Mouse (Mus musculus) CH12.LX (cell line): ENCODE results near the gene Hspb7. TPM values are rescaled to one million over a fixed set of nuclear protein-coding genes. Genes with fewer than 3 reads are reported as not detected.

Source experiments
- DNase-seq: peaks from one replicate; pipeline ENCODE4 v3.0.0-alpha.2; 2013; ENCODE audit errors: extremely low read depth
- H3K27ac ChIP-seq: 2 replicates; pipeline ENCODE4 v1.5.1; 2012; ENCODE audit warnings: low read depth, mild to moderate bottlenecking, control low read depth, moderate library complexity; ENCODE audit not compliant: insufficient read depth
- H3K27me3 ChIP-seq: replicated peaks from 2 replicates; pipeline ENCODE3; 2012; ENCODE audit warnings: inconsistent platforms
- H3K36me3 ChIP-seq, 2 experiments: replicated peaks in 1 of 2; 2 replicates each; pipeline versions ENCODE3 to v1.6.1; 2012; ENCODE audit warnings: inconsistent platforms in 1 of 2, low read length in 1 of 2, mild to moderate bottlenecking in 1 of 2, mixed read lengths in 1 of 2, moderate library complexity in 1 of 2; ENCODE audit not compliant: control insufficient read depth in 1 of 2, insufficient read depth in 1 of 2
- H3K4me1 ChIP-seq, 2 experiments: 2 replicates each; pipeline ENCODE4 v1.6.1; 2012; ENCODE audit warnings: inconsistent platforms in 1 of 2, moderate library complexity in 1 of 2; ENCODE audit not compliant: insufficient read depth in 2 of 2, control insufficient read depth in 1 of 2
- H3K4me2 ChIP-seq: 2 replicates; pipeline ENCODE4 v1.6.1; 2012; ENCODE audit warnings: low read depth, mild to moderate bottlenecking, control low read depth; ENCODE audit not compliant: poor library complexity, insufficient read depth, severe bottlenecking
- H3K4me3 ChIP-seq, 3 experiments: fragments of 150-350 bp in 1 of 3; sonication (generic) in 1 of 3; replicated peaks in 1 of 3; 2 replicates each; pipeline versions ENCODE3 to v1.5.1; 2011 to 2012; ENCODE audit warnings: low read depth in 2 of 3, low read length in 2 of 3, mild to moderate bottlenecking in 2 of 3, moderate library complexity in 2 of 3, control low read depth in 1 of 3, improper control_type of control experiment in 1 of 3, inconsistent platforms in 1 of 3, mixed read lengths in 1 of 3; ENCODE audit not compliant: poor library complexity in 1 of 3
- H3K79me2 ChIP-seq: replicated peaks from 2 replicates; pipeline ENCODE4 v1.6.1; 2012; ENCODE audit warnings: mild to moderate bottlenecking, moderate library complexity; ENCODE audit not compliant: control insufficient read depth, poor library complexity, insufficient read depth, severe bottlenecking; ENCODE audit errors: extremely low read depth
- H3K9ac ChIP-seq: 2 replicates; pipeline ENCODE4 v1.6.1; 2012; ENCODE audit warnings: low read depth, mild to moderate bottlenecking, control low read depth, moderate library complexity; ENCODE audit not compliant: insufficient read depth
- H3K9me3 ChIP-seq: replicated peaks from 2 replicates; pipeline ENCODE3; 2012; ENCODE audit warnings: low read length, inconsistent platforms, mixed read lengths
- BHLHE40 ChIP-seq: IDR thresholded peaks from 2 replicates; pipeline ENCODE4 v1.6.1; 2011; ENCODE audit warnings: mild to moderate bottlenecking, low read depth, low read length, improper control_type of control experiment
- CHD1 ChIP-seq: IDR thresholded peaks from 2 replicates; pipeline ENCODE4 v1.6.1; 2012; ENCODE audit warnings: low read depth, low read length, improper control_type of control experiment, inconsistent platforms
- CHD2 ChIP-seq: IDR thresholded peaks from 2 replicates; pipeline ENCODE4 v1.6.1; 2011; ENCODE audit warnings: low read length, improper control_type of control experiment
- CTCF ChIP-seq, 2 experiments: IDR thresholded peaks in 1 of 2; conservative IDR thresholded peaks in 1 of 2; 2 replicates each; pipeline ENCODE4 v1.5.1; 2011 to 2012; ENCODE audit warnings: low read depth in 2 of 2, low read length in 2 of 2, improper control_type of control experiment in 1 of 2, inconsistent platforms in 1 of 2, mild to moderate bottlenecking in 1 of 2, moderate library complexity in 1 of 2
- ETS1 ChIP-seq: conservative IDR thresholded peaks from 2 replicates; pipeline ENCODE4 v1.6.1; 2012; ENCODE audit warnings: low read depth, mild to moderate bottlenecking, inconsistent platforms, low read length, improper control_type of control experiment, moderate library complexity
- GABPA ChIP-seq: IDR thresholded peaks from 2 replicates; pipeline ENCODE4 v1.6.1; 2012; ENCODE audit warnings: low read depth, low read length, improper control_type of control experiment, inconsistent platforms; ENCODE audit not compliant: insufficient replicate concordance
- JUN ChIP-seq: IDR thresholded peaks from 2 replicates; pipeline ENCODE4 v1.6.1; 2011; ENCODE audit warnings: low read depth, mild to moderate bottlenecking, low read length, improper control_type of control experiment, moderate library complexity; ENCODE audit not compliant: insufficient read depth
- JUND ChIP-seq: conservative IDR thresholded peaks from 2 replicates; pipeline ENCODE4 v1.6.1; 2011; ENCODE audit warnings: low read depth, low read length, improper control_type of control experiment
- MAFK ChIP-seq: IDR thresholded peaks from 2 replicates; pipeline ENCODE4 v1.6.1; 2011; ENCODE audit warnings: low read length, improper control_type of control experiment; ENCODE audit not compliant: insufficient replicate concordance
- MEF2A ChIP-seq: IDR thresholded peaks from 2 replicates; pipeline ENCODE4 v1.6.1; 2014; ENCODE audit warnings: low read depth, mild to moderate bottlenecking, inconsistent platforms, low read length, improper control_type of control experiment, borderline replicate concordance
- POLR2A ChIP-seq: IDR thresholded peaks from 2 replicates; pipeline ENCODE4 v1.6.1; 2011; ENCODE audit warnings: low read depth, mild to moderate bottlenecking, improper control_type of control experiment, low read length
- RAD21 ChIP-seq: IDR thresholded peaks from 2 replicates; pipeline ENCODE4 v1.6.1; 2011; ENCODE audit warnings: low read depth, mild to moderate bottlenecking, low read length, improper control_type of control experiment, moderate library complexity
- RCOR1 ChIP-seq: conservative IDR thresholded peaks from 2 replicates; pipeline ENCODE4 v1.6.1; 2012; ENCODE audit warnings: low read depth, mild to moderate bottlenecking, inconsistent platforms, low read length, improper control_type of control experiment
- TCF12 ChIP-seq: IDR thresholded peaks from 2 replicates; pipeline ENCODE4 v1.6.1; 2014; ENCODE audit warnings: low read depth, mild to moderate bottlenecking, inconsistent platforms, low read length, improper control_type of control experiment
- UBTF ChIP-seq: IDR thresholded peaks from 2 replicates; pipeline ENCODE4 v1.6.1; 2012; ENCODE audit warnings: low read depth, mild to moderate bottlenecking, inconsistent platforms, low read length, improper control_type of control experiment, moderate library complexity
- ZC3H11A ChIP-seq: IDR thresholded peaks from 2 replicates; pipeline ENCODE4 v1.6.1; 2012; ENCODE audit warnings: low read depth, mild to moderate bottlenecking, inconsistent platforms, low read length, improper control_type of control experiment
- ZKSCAN1 ChIP-seq: IDR thresholded peaks from 2 replicates; pipeline ENCODE4 v1.6.1; 2012; ENCODE audit warnings: low read depth, inconsistent platforms, low read length, improper control_type of control experiment, borderline replicate concordance
- ZNF384 ChIP-seq: IDR thresholded peaks from 2 replicates; pipeline ENCODE4 v1.6.1; 2012; ENCODE audit warnings: low read depth, low read length, improper control_type of control experiment, inconsistent platforms
- dilution Hi-C: fragments of 300-500 bp; cut with MboI; formaldehyde crosslinking; loops from 2 replicates; pipeline ENCODE4 v1.14.3; 2020; ENCODE audit warnings: low sequenced_read_pairs; ENCODE audit not compliant: extremely low pct_unique_long_range_greater_than_20kb, extremely low pct_ligation_motif_present
- in situ Hi-C: fragments of 300-500 bp; cut with MboI; formaldehyde crosslinking; loops from 3 replicates; pipeline ENCODE4 v1.14.3; 2019; ENCODE audit warnings: low sequenced_read_pairs, low pct_ligation_motif_present, low pct_unique_long_range_greater_than_20kb, mixed read lengths
- polyA plus RNA-seq: library from polyadenylated mRNA; unstranded; fragments of >175 nt; gene quantifications from 2 replicates; pipeline ENCODE4 v1.2.1, GENCODE M21; 2012; ENCODE audit warnings: low read depth; ENCODE audit not compliant: insufficient read length
- total RNA-seq, 2 experiments: library from RNA; depleted of rRNA; stranded (reverse); fragments of 300-350 nt in 1 of 2; fragments of >200 nt in 1 of 2; gene quantifications; 2 replicates each; pipeline ENCODE4 v1.2.3; 2012 to 2014

Gene Hspb7
- total and polyA plus RNA-seq, 3 experiments, result 0.04 TPM; not detected in 2

DNA sequence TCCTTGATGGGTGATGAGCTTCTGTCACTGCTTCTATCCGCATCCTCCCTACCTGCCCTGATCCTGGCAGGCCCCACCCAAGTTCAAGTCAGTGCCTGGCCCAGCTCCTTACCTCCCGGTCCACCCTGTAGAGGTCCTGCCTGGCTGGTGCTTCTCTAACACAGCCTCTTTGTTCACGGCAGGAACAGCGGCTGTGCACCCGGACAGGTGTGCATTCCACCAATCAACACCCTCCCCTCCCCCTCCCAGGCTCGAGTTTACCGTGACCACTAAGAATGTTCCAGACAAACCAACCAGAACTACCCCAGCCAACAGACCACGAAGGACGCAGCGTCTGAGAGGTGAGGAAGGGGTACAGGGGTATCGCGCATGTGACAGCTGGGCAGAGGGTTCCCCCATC is 22.0 kb upstream of the Hspb7 start, which contains the start of gene Clcnka:
Clcnka (minus strand) TSS at position 180 of the 400 bp plus-strand sequence.
- Histone ChIP-seq H3K9me3 (no peaks in the 10 kb centered on the region), H3K79me2 (no peaks in the 10 kb centered on the region), H3K36me3 (no peaks in the 10 kb centered on the region), H3K4me2 (no peak within 1 kb of the TSS), H3K4me1 (no peaks in the 10 kb centered on the region; a peak in 1 of 4 replicates), H3K27me3 (peaks cover 31% of the 10 kb centered on the region), H3K9ac (no peak within 1 kb of the TSS), H3K27ac (no peak within 1 kb of the TSS), H3K4me3 (no peak within 1 kb of the TSS)
- no peak for DNase-seq
- in situ Hi-C loops, result loop anchor here (10.0 kb wide), 1 partner anchor 436 kb away; no protein-coding TSS in a partner anchor
- dilution Hi-C loops, result no loop called here
- TF ChIP-seq CTCF (conservative IDR thresholded peaks at IDR 0.05 in 1 of 2, IDR thresholded peaks at IDR 0.05 in 1 of 2; ENCODE audit: low read depth in 2 of 2, low read length in 2 of 2), result no peak
- TF ChIP-seq POLR2A, result no peak
- no peak for TF ChIP-seq CHD2
- no peak for TF ChIP-seq UBTF
- no peak for TF ChIP-seq TCF12
- TF ChIP-seq CHD1, result no peak
- no peak for TF ChIP-seq ZKSCAN1
- TF ChIP-seq GABPA, result no peak
- no peak for TF ChIP-seq JUND
- no peak for TF ChIP-seq ETS1
- TF ChIP-seq RAD21, result no peak
- TF ChIP-seq RCOR1, result no peak
- no peak for TF ChIP-seq ZC3H11A
- TF ChIP-seq JUN, result no peak
- TF ChIP-seq BHLHE40, result no peak
- TF ChIP-seq MEF2A, result no peak
- TF ChIP-seq ZNF384, result no peak

GRCm38 (mm10) chr4:141400171-141400570 is 20.4 kb upstream of the Hspb7 start:
- Histone ChIP-seq H3K4me2 (no peak overlapping the region), H3K4me3 (no peak overlapping the region), H3K27me3 (peaks cover 30% of the 10 kb centered on the region), H3K4me1 (peaks cover 5 to 7% of the 10 kb centered on the region in 2 experiments), H3K27ac (no peak overlapping the region), H3K9me3 (no peaks in the 10 kb centered on the region), H3K9ac (no peak overlapping the region), H3K36me3 (no peaks in the 10 kb centered on the region), H3K79me2 (no peaks in the 10 kb centered on the region)
- no peak for DNase-seq
- no peak for TF ChIP-seq CHD1
- TF ChIP-seq ZKSCAN1, result no peak
- no peak for TF ChIP-seq RCOR1
- no peak for TF ChIP-seq ZNF384
- no peak for TF ChIP-seq CHD2
- no peak for TF ChIP-seq RAD21
- TF ChIP-seq MAFK, result no peak
- dilution Hi-C loops, result no loop called here
- in situ Hi-C loops, result loop anchor here (25.0 kb wide), 2 partner anchors 562 to 687 kb away; partner anchors contain the start of gene Tmem51
